Mouse (Mus musculus) CD4-positive helper T cell, adult 2 months (primary cell): ENCODE data around the gene Ghrl.
"Not testable (repeated sequence)": the region's sequence is repeated elsewhere in the genome, so short reads cannot be mapped to it uniquely, and the experiment has no call there.

Source experiments
- DNase-seq: peaks from one replicate; pipeline ENCODE4 v3.0.0-alpha.2; 2012; ENCODE audit warnings: low read depth, missing footprints, low spot score

Gene Ghrl

DNA sequence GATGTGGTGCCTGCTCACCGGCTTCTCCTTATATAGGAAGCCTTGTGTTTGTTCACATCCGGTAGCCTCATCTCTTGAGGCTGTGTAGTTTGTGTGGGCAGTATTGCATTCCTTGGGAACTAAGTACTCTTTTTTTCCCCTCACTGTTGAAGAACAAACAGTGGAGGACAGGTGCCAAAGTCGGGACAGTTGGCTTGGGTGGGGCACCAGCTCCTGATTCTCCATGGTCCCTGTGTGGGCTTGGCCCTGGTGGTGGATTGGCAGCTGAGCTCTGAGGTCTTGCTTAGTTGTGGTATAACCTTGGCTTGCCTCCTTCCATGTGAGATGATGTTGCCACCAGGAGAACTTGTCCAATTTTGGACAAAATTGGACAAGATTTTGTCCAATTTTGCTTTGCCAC is at the start of gene Ghrl:
Ghrl (minus strand) TSS at position 3 of the 400 bp plus-strand sequence.
- no peak for DNase-seq

DNA sequence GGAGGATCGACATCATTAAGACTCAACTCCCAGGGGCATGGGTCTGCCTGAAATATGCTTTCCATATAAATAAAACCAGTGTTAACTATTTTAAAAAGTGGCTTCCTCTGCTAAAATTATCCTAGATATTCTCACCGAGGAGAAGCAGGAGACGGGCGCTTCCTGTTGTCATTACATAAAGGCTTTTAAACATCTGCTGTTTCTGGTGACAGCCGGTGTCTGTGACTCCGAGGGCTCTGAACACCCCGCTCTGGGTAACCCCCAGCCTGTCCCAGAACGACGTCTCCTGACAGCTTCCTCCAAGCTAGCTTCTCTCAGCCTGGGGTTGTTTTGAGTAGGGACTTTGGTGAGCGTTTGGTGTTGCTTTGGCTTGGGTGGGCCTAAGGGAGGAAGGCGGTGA is 49.1 kb upstream of the Ghrl start:
- no peak for DNase-seq

DNA sequence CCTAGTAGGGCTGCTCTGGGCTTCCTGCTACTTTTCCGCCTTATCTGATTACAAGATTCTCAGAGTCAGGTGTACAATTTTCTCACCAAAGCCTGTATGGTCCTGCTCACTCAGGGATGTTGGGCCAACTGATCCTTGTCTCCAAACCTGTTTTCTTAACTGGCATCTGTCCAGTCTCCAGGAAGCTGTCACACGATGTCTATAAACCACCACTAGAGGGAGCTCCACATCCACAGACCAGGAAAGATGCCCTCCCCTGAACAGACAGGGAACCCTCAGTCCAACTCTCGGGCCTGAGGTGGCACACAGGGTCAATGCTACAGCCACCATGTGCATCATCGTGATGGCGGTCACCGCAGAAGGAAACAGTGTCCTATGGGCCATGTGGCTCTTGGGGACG is 42.0 kb upstream of the Ghrl start:
- peak; percentile 52 for DNase-seq

DNA sequence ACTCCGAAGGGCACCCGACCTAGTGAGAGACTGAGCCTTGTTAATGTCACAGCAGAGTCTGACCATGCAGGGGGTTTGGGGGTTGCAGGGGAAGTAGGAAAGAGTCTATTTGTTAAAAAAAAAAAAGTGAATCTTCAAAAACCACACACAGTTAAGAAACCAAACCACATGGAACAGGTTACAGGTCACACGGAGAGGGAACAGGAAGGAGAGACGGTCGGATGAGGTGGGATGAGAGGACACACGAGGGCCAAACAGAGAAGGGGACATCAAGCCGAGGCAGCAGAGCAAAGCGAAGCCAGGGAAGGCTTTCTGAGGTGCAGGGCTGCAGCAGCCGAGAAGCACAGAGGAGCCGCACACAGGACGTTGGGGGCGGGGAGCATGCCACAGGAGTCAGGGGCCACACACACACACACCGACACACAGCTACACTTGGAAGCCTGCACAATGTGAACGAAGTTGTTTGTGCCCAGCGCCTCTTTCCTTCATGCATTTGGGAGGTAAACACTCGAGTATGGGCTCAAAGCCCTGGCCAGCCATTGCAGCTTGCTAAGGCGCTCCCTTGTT is 29.5 kb upstream of the Ghrl start:
- DNase-seq: peak; percentile 35

GRCm38 (mm10) chr6:113748351-113748750 is 28.7 kb upstream of the Ghrl start:
- DNase-seq: no peak

DNA sequence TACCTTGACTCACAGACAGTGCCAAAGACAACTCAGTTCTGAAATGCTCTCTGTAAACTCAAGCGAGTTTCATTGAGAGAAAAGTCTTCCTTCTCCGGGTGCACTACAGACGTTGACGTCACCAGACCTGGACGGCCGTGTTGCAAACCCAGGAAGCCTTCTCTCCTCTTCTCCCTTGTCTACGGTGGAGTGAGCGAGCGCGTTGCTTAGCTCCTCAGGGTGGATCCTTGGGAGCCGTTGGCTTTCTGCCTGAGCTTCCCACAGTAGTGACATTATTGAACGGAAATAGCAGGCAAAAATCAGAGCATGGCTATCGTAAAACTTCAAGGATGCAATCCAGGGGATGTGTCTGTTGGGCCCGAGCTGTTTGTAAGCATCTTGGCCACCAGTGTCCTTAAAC is 27.6 kb upstream of the Ghrl start:
- no peak for DNase-seq

DNA sequence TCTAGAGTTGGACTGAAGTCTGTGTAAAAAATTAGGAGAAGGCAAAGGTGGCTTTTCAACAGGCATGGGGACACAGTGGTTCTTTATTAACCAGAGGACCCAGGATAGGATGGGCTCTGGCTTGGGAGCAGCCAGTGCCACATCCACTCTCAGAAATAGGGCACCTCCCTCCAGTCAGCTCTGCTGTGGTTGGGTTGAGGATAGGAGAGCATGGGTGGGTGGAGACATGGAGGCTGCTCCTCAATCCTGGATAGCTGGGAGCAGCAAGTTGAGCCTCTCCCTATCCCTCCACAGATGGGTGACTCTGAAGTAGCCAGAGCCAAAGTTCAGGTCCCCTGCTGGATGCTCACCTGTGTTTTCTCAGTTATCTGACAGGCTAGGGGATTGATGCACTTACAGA is 25.4 kb upstream of the Ghrl start:
- DNase-seq: no peak

GRCm38 (mm10) chr6:113743111-113743510 is 23.4 kb upstream of the Ghrl start:
- no peak for DNase-seq

GRCm38 (mm10) chr6:113742321-113742720 is 22.6 kb upstream of the Ghrl start:
- DNase-seq: no peak

DNA sequence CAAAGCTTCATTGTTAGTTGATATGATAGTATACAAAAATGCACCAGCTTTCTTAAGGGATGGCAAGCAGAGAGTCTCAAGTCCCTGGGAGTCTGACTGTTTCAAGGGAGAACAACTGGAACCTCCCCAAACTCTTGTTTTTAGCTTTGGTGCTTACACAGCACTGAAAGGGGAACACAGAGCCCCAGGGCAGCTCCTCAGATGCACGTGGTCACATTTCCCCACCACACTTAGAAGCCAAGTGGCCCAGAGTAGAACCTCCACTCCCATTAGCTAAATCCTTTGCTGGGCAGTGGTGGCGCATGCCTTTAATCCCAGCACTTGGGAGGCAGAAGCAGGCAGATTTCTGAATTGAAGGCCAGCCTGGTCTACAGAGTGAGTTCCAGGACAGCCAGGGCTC is 21.7 kb upstream of the Ghrl start:
- no peak for DNase-seq

DNA sequence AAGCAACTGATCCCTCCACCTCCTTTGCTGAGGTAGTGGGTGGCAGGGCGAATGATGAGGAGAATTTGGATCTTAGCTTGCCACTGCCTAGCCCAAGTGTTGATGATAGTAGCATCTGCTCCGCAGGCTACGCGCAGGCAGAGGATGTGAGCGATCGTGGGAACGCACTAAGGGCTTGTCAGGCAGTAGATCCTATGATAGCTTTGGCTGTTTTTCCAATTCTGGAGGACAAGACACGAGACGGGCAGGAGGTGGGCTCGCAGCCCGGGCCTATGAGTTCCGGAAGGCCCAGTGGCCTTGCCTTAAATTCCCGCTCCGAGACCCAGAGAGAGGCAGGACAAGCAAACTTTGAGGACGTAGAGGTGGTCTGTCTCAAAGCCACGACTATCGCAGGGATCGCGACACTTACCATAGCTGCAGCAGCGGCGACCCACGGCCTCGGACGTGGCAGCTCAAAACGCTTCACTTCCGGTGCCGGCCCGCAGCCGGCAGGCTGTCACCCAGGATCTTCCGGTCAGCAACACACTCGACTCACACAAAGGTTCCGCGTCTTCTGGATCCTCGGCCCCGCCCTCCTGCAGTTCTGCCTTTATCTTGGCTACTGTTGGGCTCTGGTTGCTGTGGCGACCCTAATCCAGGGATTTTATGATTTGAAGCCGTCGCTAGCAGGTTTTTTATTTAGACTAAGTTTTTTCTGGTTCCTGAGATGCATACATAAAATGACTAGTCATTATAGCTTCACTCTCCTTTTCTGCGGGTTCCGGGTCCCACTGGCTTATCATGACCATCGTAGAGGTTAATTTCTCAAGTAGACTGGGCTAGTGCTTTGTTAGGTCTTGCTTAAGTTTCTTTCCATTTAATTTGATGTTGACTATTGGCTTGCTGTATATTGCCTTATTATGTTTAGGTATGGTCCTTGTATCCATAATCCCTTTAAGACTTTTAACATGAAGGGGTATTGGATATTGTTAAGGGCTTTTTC is 20.8 kb upstream of the Ghrl start, which contains the start of gene Sec13:
Sec13 (minus strand) TSS at position 508 of the 982 bp plus-strand sequence.
- peak; percentile 90 for DNase-seq

DNA sequence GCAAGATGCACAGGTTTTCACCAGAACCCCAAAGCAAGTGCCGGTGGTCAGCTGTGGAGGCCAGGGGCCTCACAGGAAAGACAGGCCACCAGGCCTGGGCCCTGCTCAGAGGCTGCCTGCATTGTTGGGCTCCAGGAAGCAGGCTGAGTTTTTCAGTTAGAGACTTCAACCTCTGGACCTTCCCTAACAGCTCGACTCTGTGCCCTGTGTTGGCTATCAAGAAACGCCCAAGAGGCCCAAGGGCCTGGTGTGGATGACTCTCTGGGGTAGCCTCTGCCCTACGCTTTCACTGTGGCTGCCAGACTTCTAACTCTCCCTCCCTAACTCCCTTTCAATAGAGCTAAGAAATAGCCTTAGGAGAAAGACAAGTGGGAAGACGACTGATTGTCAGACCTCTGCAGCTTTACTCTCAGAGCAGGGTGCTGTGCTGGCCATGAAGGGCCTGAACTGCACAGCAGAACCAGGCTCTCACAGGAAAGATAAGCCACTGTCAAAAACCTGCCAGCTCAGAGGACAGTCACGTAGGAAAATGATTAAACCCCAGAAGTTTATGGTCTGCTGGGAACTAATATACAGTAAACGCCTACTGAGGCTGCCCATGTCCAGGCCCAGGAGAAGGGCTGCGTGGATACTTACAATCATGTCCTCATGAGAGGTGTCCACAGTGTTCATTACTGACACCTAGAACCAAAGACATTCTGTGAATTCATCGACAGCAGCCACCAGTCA is 17.8 kb upstream of the Ghrl start:
- DNase-seq: no peak

DNA sequence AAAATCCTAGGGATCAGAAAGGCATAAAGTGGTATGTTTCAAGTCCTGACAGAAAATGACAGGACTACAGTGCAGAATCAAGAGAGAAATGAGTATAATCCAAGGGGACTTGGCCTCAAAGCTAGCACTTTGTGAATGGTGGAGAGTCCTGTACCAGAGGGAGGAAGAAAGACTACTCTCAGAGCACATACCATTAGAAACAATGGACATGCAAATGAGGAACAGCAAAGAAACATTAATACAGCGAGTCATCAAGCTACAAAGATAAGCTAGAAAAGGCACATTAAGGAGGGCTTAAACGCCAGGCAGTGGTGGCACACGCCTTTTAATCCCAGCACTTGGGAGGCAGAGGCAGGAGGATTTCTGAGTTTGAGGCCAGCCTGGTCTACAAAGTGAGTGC is 11.6 kb upstream of the Ghrl start:
- no peak for DNase-seq

GRCm38 (mm10) chr6:113728181-113728580 is 8.5 kb upstream of the Ghrl start:
- DNase-seq: no peak

GRCm38 (mm10) chr6:113721061-113721460 is 1.4 kb upstream of the Ghrl start:
- DNase-seq: no peak

GRCm38 (mm10) chr6:113717541-113717940 is 2.1 kb downstream of the Ghrl start:
- DNase-seq: no peak

DNA sequence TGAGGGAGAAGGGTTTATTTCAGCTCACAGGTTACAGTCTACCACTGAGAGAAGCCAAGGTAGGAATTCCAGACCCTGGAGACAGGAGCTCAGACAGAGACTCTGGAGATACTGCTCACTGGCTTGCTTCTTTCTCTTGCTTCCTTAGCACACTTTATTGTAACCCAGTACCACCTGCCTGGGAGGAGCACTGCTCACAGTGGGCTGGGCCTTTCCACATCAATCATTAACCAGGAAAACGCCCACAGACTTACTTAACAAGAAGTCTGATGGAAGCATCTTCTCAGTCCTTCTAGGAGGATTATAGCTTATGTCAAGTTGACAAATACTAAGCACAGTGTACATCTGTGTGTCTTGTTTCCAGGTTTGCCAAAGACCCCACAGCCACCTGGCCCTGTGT is 4.9 kb downstream of the Ghrl start:
- no peak for DNase-seq

GRCm38 (mm10) chr6:113714276-113714675 is 5.4 kb downstream of the Ghrl start:
- no peak for DNase-seq

- not testable (repeated sequence) for DNase-seq
Measured at GRCm38 (mm10) chr6:113713389-113713788, 6.3 kb downstream of the Ghrl start.

- DNase-seq: no peak
Measured at GRCm38 (mm10) chr6:113712718-113713117, 7.0 kb downstream of the Ghrl start.

DNA sequence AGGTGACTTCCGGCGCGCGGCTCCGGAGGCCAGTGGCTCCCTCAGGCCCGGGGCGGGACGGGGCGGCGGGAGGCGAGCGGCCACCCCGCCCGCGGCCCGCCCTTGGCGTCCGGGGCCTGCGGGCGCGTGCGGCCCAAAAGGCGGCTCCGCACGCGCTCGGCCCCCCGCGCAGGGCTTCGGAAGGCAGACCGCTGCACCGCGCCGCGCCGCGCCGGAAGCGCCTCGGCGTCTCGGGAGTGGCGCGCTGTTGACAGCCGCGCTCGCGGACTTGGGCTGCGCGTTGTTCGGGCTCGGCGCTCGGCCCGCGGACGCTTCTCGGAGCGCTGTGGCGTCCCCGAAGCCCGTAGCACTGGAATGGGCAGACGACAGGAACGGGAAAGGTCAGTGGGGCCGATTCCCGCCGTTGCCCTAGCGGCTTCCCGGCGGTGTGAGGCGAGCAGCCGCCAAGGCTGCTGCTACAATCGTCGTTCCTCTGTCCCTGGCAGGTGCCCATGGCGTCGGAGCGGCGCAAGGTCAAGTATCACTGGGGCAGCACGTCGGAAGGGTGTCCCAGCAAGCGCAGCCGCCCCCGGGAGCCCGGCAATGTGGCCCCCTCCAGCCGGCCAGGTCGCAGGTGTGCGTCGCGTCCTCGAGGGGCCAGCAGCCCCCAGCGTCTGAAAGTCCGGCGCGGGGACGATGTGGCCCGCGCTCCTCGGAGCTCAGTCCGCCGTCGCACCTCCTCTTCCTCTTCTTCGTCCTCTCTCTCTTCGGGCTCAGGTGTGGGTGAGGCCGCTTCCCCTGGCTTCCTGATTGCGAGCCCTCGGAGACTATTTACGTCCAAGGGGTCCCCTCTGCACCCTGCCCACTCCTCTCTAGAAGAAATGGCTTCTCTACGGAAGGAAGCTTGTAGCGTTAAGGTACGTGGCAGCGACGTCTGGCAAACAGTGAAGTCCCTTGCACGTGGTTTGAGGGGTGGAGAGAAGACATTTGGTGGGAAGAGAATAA is 22.2 kb downstream of the Ghrl start:
- DNase-seq: peak; percentile 59
